Mouse (Mus musculus): ENCODE data around the gene Ccdc138. TPM values are rescaled to one million over a fixed set of nuclear protein-coding genes. Genes with fewer than 3 reads are reported as not detected.

Gene Ccdc138
- 8.3 and 9.1 TPM in 2 replicates for polyA plus RNA-seq (2015; fragmentation: Nextera tagmentation; extraction: Ambion mirVana)

- 1% methylated on average over 50 of the region's 50 CpGs for WGBS
Observed at GRCm38 (mm10) chr10:58497320-58498284, at the start of gene Ccdc138. Gene Ccdc138 (plus strand): TSS chr10:58497948.

GRCm38 (mm10) chr10:58451575-58451974, 46.2 kb upstream of the Ccdc138 start:
- H3K36me3 ChIP-seq = peaks cover 33% of the 10 kb centered on the region
- no peak overlapping the region for H3K9ac ChIP-seq
- H3K4me1 ChIP-seq (replicated peaks) = peaks cover 6% of the 10 kb centered on the region
- no peaks in the 10 kb centered on the region for H3K9me3 ChIP-seq
- no peak for ATAC-seq (ENCODE audit: low FRiP score, low read depth)
- H3K4me3 ChIP-seq = no peak overlapping the region
- H3K27ac ChIP-seq (replicated peaks) = no peak overlapping the region
- H3K4me2 ChIP-seq = no peak overlapping the region
- H3K27me3 ChIP-seq = no peaks in the 10 kb centered on the region

More at GRCm38 (mm10) chr10:58497320-58498284, at the start of gene Ccdc138:
- peaks cover 15% of the 10 kb centered on the region for H3K4me1 ChIP-seq (replicated peaks)
- H3K9ac ChIP-seq = peak within 1 kb of the TSS; percentile 55
- peak within 1 kb of the TSS; percentile 84 for H3K27ac ChIP-seq (replicated peaks)
- H3K4me3 ChIP-seq = peak within 1 kb of the TSS; percentile 61
- H3K36me3 ChIP-seq = peaks cover 19% of the 10 kb centered on the region
- H3K9me3 ChIP-seq = no peaks in the 10 kb centered on the region
- peak; percentile 99 for ATAC-seq (ENCODE audit: low FRiP score, low read depth)
- H3K27me3 ChIP-seq = no peaks in the 10 kb centered on the region
- H3K4me2 ChIP-seq = peak within 1 kb of the TSS; percentile 65

- Histone ChIP-seq H3K9ac (no peak overlapping the region), H3K36me3 (peaks cover 35% of the 10 kb centered on the region), H3K27ac (replicated peaks) (no peak overlapping the region), H3K4me1 (replicated peaks) (peaks cover 6% of the 10 kb centered on the region), H3K9me3 (no peaks in the 10 kb centered on the region), H3K4me3 (no peak overlapping the region), H3K4me2 (no peak overlapping the region), H3K27me3 (no peaks in the 10 kb centered on the region)
- no peak for ATAC-seq (ENCODE audit: low FRiP score, low read depth)
- 95% methylated on average over 1 of the region's 1 CpGs for WGBS
Observed at GRCm38 (mm10) chr10:58452185-58452584, 45.6 kb upstream of the Ccdc138 start.

- H3K36me3 ChIP-seq = peaks cover 57% of the 10 kb centered on the region
- no peak overlapping the region for H3K4me2 ChIP-seq
- no peak overlapping the region for H3K9ac ChIP-seq
- no peaks in the 10 kb centered on the region for H3K4me1 ChIP-seq (replicated peaks)
- H3K9me3 ChIP-seq = no peaks in the 10 kb centered on the region
- no peak overlapping the region for H3K4me3 ChIP-seq
- no peak overlapping the region for H3K27ac ChIP-seq (replicated peaks)
- no peaks in the 10 kb centered on the region for H3K27me3 ChIP-seq
- 89% methylated on average over 1 of the region's 1 CpGs for WGBS
- ATAC-seq (ENCODE audit: low FRiP score, low read depth) = no peak
Observed at GRCm38 (mm10) chr10:58459896-58460295, 37.9 kb upstream of the Ccdc138 start.

GRCm38 (mm10) chr10:58477086-58477755, 20.5 kb upstream of the Ccdc138 start:
- no peaks in the 10 kb centered on the region for H3K4me1 ChIP-seq (replicated peaks)
- no peak overlapping the region for H3K27ac ChIP-seq (replicated peaks)
- ATAC-seq (ENCODE audit: low FRiP score, low read depth) = no peak
- 91% methylated on average over 5 of the region's 5 CpGs for WGBS
- no peaks in the 10 kb centered on the region for H3K27me3 ChIP-seq
- no peak overlapping the region for H3K9ac ChIP-seq
- H3K9me3 ChIP-seq = no peaks in the 10 kb centered on the region
- H3K36me3 ChIP-seq = peaks cover 59% of the 10 kb centered on the region
- H3K4me2 ChIP-seq = no peak overlapping the region
- no peak overlapping the region for H3K4me3 ChIP-seq

- H3K4me1 ChIP-seq (replicated peaks) = no peaks in the 10 kb centered on the region
- no peak overlapping the region for H3K4me3 ChIP-seq
- peaks cover 59% of the 10 kb centered on the region for H3K36me3 ChIP-seq
- 96% methylated on average over 2 of the region's 2 CpGs for WGBS
- H3K27ac ChIP-seq (replicated peaks) = no peak overlapping the region
- no peaks in the 10 kb centered on the region for H3K27me3 ChIP-seq
- no peaks in the 10 kb centered on the region for H3K9me3 ChIP-seq
- H3K4me2 ChIP-seq = no peak overlapping the region
- no peak for ATAC-seq (ENCODE audit: low FRiP score, low read depth)
- H3K9ac ChIP-seq = no peak overlapping the region
Observed at GRCm38 (mm10) chr10:58478071-58478578, 19.6 kb upstream of the Ccdc138 start.

GRCm38 (mm10) chr10:58479954-58480490, 17.7 kb upstream of the Ccdc138 start:
- H3K4me1 ChIP-seq (replicated peaks) = no peaks in the 10 kb centered on the region
- H3K27ac ChIP-seq (replicated peaks) = no peak overlapping the region
- no peaks in the 10 kb centered on the region for H3K9me3 ChIP-seq
- no peak overlapping the region for H3K9ac ChIP-seq
- H3K4me2 ChIP-seq = no peak overlapping the region
- H3K36me3 ChIP-seq = peaks cover 71% of the 10 kb centered on the region
- no peaks in the 10 kb centered on the region for H3K27me3 ChIP-seq
- 96% methylated on average over 4 of the region's 4 CpGs for WGBS
- ATAC-seq (ENCODE audit: low FRiP score, low read depth) = no peak
- no peak overlapping the region for H3K4me3 ChIP-seq

GRCm38 (mm10) chr10:58491031-58491430, 6.7 kb upstream of the Ccdc138 start:
- peaks cover 49% of the 10 kb centered on the region for H3K36me3 ChIP-seq
- no peak overlapping the region for H3K4me3 ChIP-seq
- H3K27ac ChIP-seq (replicated peaks) = no peak overlapping the region
- no peaks in the 10 kb centered on the region for H3K4me1 ChIP-seq (replicated peaks)
- 94% methylated on average over 5 of the region's 5 CpGs for WGBS
- H3K27me3 ChIP-seq = no peaks in the 10 kb centered on the region
- H3K9me3 ChIP-seq = no peaks in the 10 kb centered on the region
- ATAC-seq (ENCODE audit: low FRiP score, low read depth) = no peak
- no peak overlapping the region for H3K9ac ChIP-seq
- H3K4me2 ChIP-seq = no peak overlapping the region

GRCm38 (mm10) chr10:58495637-58496036, 2.1 kb upstream of the Ccdc138 start:
- H3K27me3 ChIP-seq = no peaks in the 10 kb centered on the region
- H3K4me2 ChIP-seq = no peak overlapping the region
- no peak overlapping the region for H3K27ac ChIP-seq (replicated peaks)
- no peaks in the 10 kb centered on the region for H3K9me3 ChIP-seq
- H3K4me3 ChIP-seq = no peak overlapping the region
- 90% methylated on average over 2 of the region's 2 CpGs for WGBS
- H3K36me3 ChIP-seq = peaks cover 36% of the 10 kb centered on the region
- H3K4me1 ChIP-seq (replicated peaks) = peaks cover 15% of the 10 kb centered on the region
- ATAC-seq (ENCODE audit: low FRiP score, low read depth) = no peak
- no peak overlapping the region for H3K9ac ChIP-seq

GRCm38 (mm10) chr10:58496732-58497131, 1.0 kb upstream of the Ccdc138 start:
- Histone ChIP-seq H3K9me3 (no peaks in the 10 kb centered on the region), H3K4me3 (peak overlapping the region; percentile 61; the same call in 1 of the 2 replicates), H3K9ac (peak overlapping the region; percentile 55; the same call in 1 of the 2 replicates), H3K36me3 (peaks cover 26% of the 10 kb centered on the region), H3K27me3 (no peaks in the 10 kb centered on the region), H3K4me1 (replicated peaks) (peaks cover 15% of the 10 kb centered on the region), H3K4me2 (peak overlapping the region; percentile 65), H3K27ac (replicated peaks) (0 out of 2 replicates have a peak overlapping the region, but pooled peaks have one; percentile 84)
- no peak for ATAC-seq (ENCODE audit: low FRiP score, low read depth)

GRCm38 (mm10) chr10:58498516-58498915, 768 bp downstream of the Ccdc138 start:
- Histone ChIP-seq H3K27me3 (no peaks in the 10 kb centered on the region), H3K36me3 (peaks cover 10% of the 10 kb centered on the region), H3K9ac (peak overlapping the region; percentile 55), H3K4me2 (peak overlapping the region; percentile 65), H3K4me3 (peak overlapping the region; percentile 61), H3K4me1 (replicated peaks) (peaks cover 15% of the 10 kb centered on the region), H3K27ac (replicated peaks) (no peak overlapping the region), H3K9me3 (no peaks in the 10 kb centered on the region)
- 65% methylated on average over 2 of the region's 2 CpGs for WGBS
- no peak for ATAC-seq (ENCODE audit: low FRiP score, low read depth)

GRCm38 (mm10) chr10:58529358-58529757, 31.6 kb downstream of the Ccdc138 start:
- 84% methylated on average over 1 of the region's 1 CpGs for WGBS
- H3K4me1 ChIP-seq (replicated peaks) = no peaks in the 10 kb centered on the region

More at GRCm38 (mm10) chr10:58529358-58529757, 31.6 kb downstream of the Ccdc138 start:
- Histone ChIP-seq H3K27ac (replicated peaks) (no peak overlapping the region), H3K27me3 (no peaks in the 10 kb centered on the region), H3K4me2 (no peak overlapping the region), H3K36me3 (peaks cover 7% of the 10 kb centered on the region; the same call in 1 of the 2 replicates), H3K4me3 (no peak overlapping the region), H3K9me3 (no peaks in the 10 kb centered on the region), H3K9ac (no peak overlapping the region)
- ATAC-seq (ENCODE audit: low FRiP score, low read depth) = no peak
